Comparison of ENCODE assay signal across 8 mouse cellular contexts in the genomic region with DNA sequence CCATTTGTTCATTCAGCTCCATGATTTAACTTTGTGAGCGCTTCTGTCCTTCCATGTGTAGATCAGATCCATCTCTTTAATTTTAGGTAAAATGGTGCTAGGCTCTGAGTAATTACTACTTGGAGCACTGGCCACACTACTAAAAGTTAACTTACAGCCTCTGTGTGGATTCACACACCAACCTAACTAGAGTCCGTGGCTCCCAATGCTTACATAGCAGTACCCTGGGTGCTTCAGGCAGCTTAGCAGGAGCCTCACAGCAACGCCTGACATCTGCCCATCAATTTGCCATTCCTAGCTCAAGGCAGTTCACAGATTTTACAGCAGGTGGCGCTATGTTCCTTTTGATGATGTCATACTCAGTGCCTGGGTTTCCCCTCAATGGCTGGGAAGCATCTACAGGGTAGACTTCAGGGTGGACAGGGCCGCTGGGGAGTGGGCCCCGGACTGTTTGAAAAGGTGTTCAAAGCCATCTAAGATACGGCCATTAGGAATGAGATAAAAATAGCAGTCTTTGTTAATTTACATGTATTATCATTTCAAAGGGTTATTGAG.
DNase-seq lines count a peak whose midpoint lies in the region; ATAC-seq and TF ChIP-seq lines count a peak whose summit lies in the region.

No protein-coding gene starts in this region.

- no peak for DNase-seq in heart, embryonic 10.5 days (ENCODE audit: low spot score)
- DNase-seq in adrenal gland, postnatal 14 days, result peak; percentile 67
- peak; percentile 41 for DNase-seq in embryonic facial prominence, embryonic 14.5 days (ENCODE audit: low spot score)
- DNase-seq in hindbrain, postnatal 0 days (ENCODE audit: low spot score), result peak; percentile 74
- DNase-seq in left cerebral cortex, postnatal 10 days (ENCODE audit: extremely low spot score in 1 of 2, low spot score in 2 of 2), result peak; percentile 31 to 34
- peak; percentile 5 for DNase-seq in naive thymus-derived CD4-positive, alpha-beta T cell, adult 2 months (ENCODE audit: low read depth)
- no peak for DNase-seq in B cell, adult 2 months

- no peaks in the 10 kb centered on the region for H3K9me3 ChIP-seq in heart, embryonic 12.5 days (replicated peaks)
- H3K9me3 ChIP-seq in heart, embryonic 10.5 days, result no peaks in the 10 kb centered on the region
- H3K9me3 ChIP-seq in embryonic facial prominence, embryonic 14.5 days (ENCODE audit: control insufficient read depth, low read length), result no peaks in the 10 kb centered on the region
- H3K9me3 ChIP-seq in hindbrain, postnatal 0 days (ENCODE audit: low read length), result no peaks in the 10 kb centered on the region

- 41% methylated on average over 7 of the region's 7 CpGs for WGBS in heart, embryonic 12.5 days
- 47% methylated on average over 7 of the region's 7 CpGs for WGBS in heart, embryonic 10.5 days
- 51% methylated on average over 7 of the region's 7 CpGs for WGBS in embryonic facial prominence, embryonic 14.5 days
- WGBS in hindbrain, postnatal 0 days, result 43% methylated on average over 7 of the region's 7 CpGs

- peak; percentile 33; the same call in 1 of the 2 replicates for ATAC-seq in heart, embryonic 12.5 days (ENCODE audit: insufficient number of reproducible peaks, low FRiP score)
- ATAC-seq in embryonic facial prominence, embryonic 14.5 days (ENCODE audit: low read depth), result no peak
- peak; percentile 85 for ATAC-seq in hindbrain, postnatal 0 days

- H3K4me1 ChIP-seq in heart, embryonic 12.5 days (replicated peaks), result 0 out of 2 replicates have a peak, but pooled peaks cover 6% of the 10 kb centered on the region
- H3K4me1 ChIP-seq in heart, embryonic 10.5 days, result peaks cover 8% of the 10 kb centered on the region; the same call in 1 of the 2 replicates
- H3K4me1 ChIP-seq in embryonic facial prominence, embryonic 14.5 days (ENCODE audit: control insufficient read depth, insufficient read depth, low read length), result no peaks in the 10 kb centered on the region
- no peaks in the 10 kb centered on the region for H3K4me1 ChIP-seq in hindbrain, postnatal 0 days (ENCODE audit: insufficient read depth, low read length)

- intact Hi-C loops in left cerebral cortex, postnatal 10 days (cut with DNase I), result no loop called here

- no peak overlapping the region for H3K4me2 ChIP-seq in heart, embryonic 12.5 days
- H3K4me2 ChIP-seq in embryonic facial prominence, embryonic 14.5 days (ENCODE audit: low read depth, low read length), result no peak overlapping the region
- H3K4me2 ChIP-seq in hindbrain, postnatal 0 days (ENCODE audit: low read depth, low read length), result no peak overlapping the region

- TF ChIP-seq CTCF in hindbrain, postnatal 0 days (IDR thresholded peaks at IDR 0.05; ENCODE audit: low read depth), result peak; percentile 89

- H3K9ac ChIP-seq in heart, embryonic 12.5 days, result no peak overlapping the region
- H3K9ac ChIP-seq in embryonic facial prominence, embryonic 14.5 days (ENCODE audit: low read depth, low read length), result no peak overlapping the region
- H3K9ac ChIP-seq in hindbrain, postnatal 0 days (replicated peaks; ENCODE audit: low read length), result no peak overlapping the region

- no peak overlapping the region for H3K27ac ChIP-seq in heart, embryonic 12.5 days (ENCODE audit: poor library complexity, severe bottlenecking)
- no peak overlapping the region for H3K27ac ChIP-seq in heart, embryonic 10.5 days
- no peak overlapping the region for H3K27ac ChIP-seq in embryonic facial prominence, embryonic 14.5 days (replicated peaks; ENCODE audit: low read depth, low read length)
- no peak overlapping the region for H3K27ac ChIP-seq in hindbrain, postnatal 0 days

- no peaks in the 10 kb centered on the region for H3K27me3 ChIP-seq in heart, embryonic 12.5 days (replicated peaks)
- no peaks in the 10 kb centered on the region for H3K27me3 ChIP-seq in heart, embryonic 10.5 days (ENCODE audit: insufficient read depth, poor library complexity, severe bottlenecking)
- no peaks in the 10 kb centered on the region for H3K27me3 ChIP-seq in embryonic facial prominence, embryonic 14.5 days (replicated peaks; ENCODE audit: control insufficient read depth, insufficient read depth, low read length)
- no peaks in the 10 kb centered on the region for H3K27me3 ChIP-seq in hindbrain, postnatal 0 days (ENCODE audit: insufficient read depth, low read length)

- no peaks in the 10 kb centered on the region for H3K36me3 ChIP-seq in heart, embryonic 12.5 days
- no peaks in the 10 kb centered on the region for H3K36me3 ChIP-seq in heart, embryonic 10.5 days
- H3K36me3 ChIP-seq in embryonic facial prominence, embryonic 14.5 days (ENCODE audit: control insufficient read depth, insufficient read depth, low read length), result no peaks in the 10 kb centered on the region
- no peaks in the 10 kb centered on the region for H3K36me3 ChIP-seq in hindbrain, postnatal 0 days (ENCODE audit: insufficient read depth, low read length)

- H3K4me3 ChIP-seq in heart, embryonic 12.5 days, result no peak overlapping the region
- no peak overlapping the region for H3K4me3 ChIP-seq in heart, embryonic 10.5 days
- no peak overlapping the region for H3K4me3 ChIP-seq in embryonic facial prominence, embryonic 14.5 days (ENCODE audit: low read depth, low read length)
- H3K4me3 ChIP-seq in hindbrain, postnatal 0 days (ENCODE audit: low read length), result no peak overlapping the region

Comparison
In these comparisons a context has a peak if more than half of its experiments do, and no peak if none do; other contexts are left out.
1. DNase-seq: peak in adrenal gland, postnatal 14 days (single experiment), embryonic facial prominence, embryonic 14.5 days (single experiment), hindbrain, postnatal 0 days (single experiment), left cerebral cortex, postnatal 10 days (2 of 2) and naive thymus-derived CD4-positive, alpha-beta T cell, adult 2 months (single experiment); none in heart, embryonic 10.5 days (single experiment) and B cell, adult 2 months (0 of 2).